17 mouse cellular contexts compared by ENCODE assay signal in genomic region chr13:103082891-103083290, GRCm38 (mm10).
DNase-seq lines count a peak whose midpoint lies in the region.
"Had no signal": no experiment of that assay in that cellular context is flagged by ENCODE, and none has a peak within 500 bp of the region (broad histone marks: within the 10 kb centered on the region; RNA-seq: fewer than 3 reads in every experiment).

No protein-coding gene starts in this region.

- no peak overlapping the region for H3K4me3 ChIP-seq in heart, embryonic 10.5 days
- H3K4me3 ChIP-seq: hindbrain, embryonic 12.5 days; intestine, embryonic 15.5 days; layer of hippocampus, adult 2 months; midbrain, embryonic 15.5 days had no signal

- no peaks in the 10 kb centered on the region; the same call in 1 of the 2 replicates for H3K36me3 ChIP-seq in heart, embryonic 10.5 days
- H3K36me3 ChIP-seq: hindbrain, embryonic 12.5 days; intestine, embryonic 15.5 days; midbrain, embryonic 15.5 days had no signal

- peak; percentile 20 for DNase-seq in kidney, postnatal 4 days
- DNase-seq in kidney, postnatal 25 days = no peak
- DNase-seq in heart, adult 18-20 months = peak; percentile 37 to 58
- DNase-seq in heart, embryonic 10.5 days (ENCODE audit: low spot score) = no peak
- DNase-seq in heart, postnatal 4 days = peak; percentile 40
- DNase-seq in right cerebral cortex, postnatal 36 days (ENCODE audit: low spot score in 2 of 2) = no peak
- DNase-seq in B cell, adult 2 months = no peak
- no peak for DNase-seq in layer of hippocampus, adult 9-10 months (ENCODE audit: low spot score)
- DNase-seq: adrenal gland, postnatal 10 days; cerebellum, adult 9-10 months; gastrocnemius, postnatal 25 days; thymus, postnatal 36 days had no signal

- WGBS in heart, embryonic 10.5 days = 72% methylated on average over 6 of the region's 6 CpGs

- H3K4me1 ChIP-seq in heart, embryonic 10.5 days = peaks cover 62% of the 10 kb centered on the region
- H3K4me1 ChIP-seq: hindbrain, embryonic 12.5 days; intestine, embryonic 15.5 days; midbrain, embryonic 15.5 days had no signal

- no peaks in the 10 kb centered on the region for H3K27me3 ChIP-seq in heart, embryonic 10.5 days (ENCODE audit: insufficient read depth, poor library complexity, severe bottlenecking)
- H3K27me3 ChIP-seq: CH12.LX; hindbrain, embryonic 12.5 days; intestine, embryonic 15.5 days; midbrain, embryonic 15.5 days had no signal

- H3K9me3 ChIP-seq in heart, embryonic 10.5 days = no peaks in the 10 kb centered on the region
- H3K9me3 ChIP-seq: hindbrain, embryonic 12.5 days; intestine, embryonic 15.5 days; midbrain, embryonic 15.5 days had no signal

- peak overlapping the region; percentile 62 for H3K27ac ChIP-seq in heart, embryonic 10.5 days
- H3K27ac ChIP-seq: hindbrain, embryonic 12.5 days; intestine, embryonic 15.5 days; layer of hippocampus, adult 2 months; midbrain, embryonic 15.5 days had no signal

Comparison
In these comparisons a context has a peak if more than half of its experiments do, and no peak if none do; other contexts are left out.
1. DNase-seq: peak in kidney, postnatal 4 days (2 of 2), heart, adult 18-20 months (2 of 2) and heart, postnatal 4 days (single experiment); none in kidney, postnatal 25 days (0 of 2), heart, embryonic 10.5 days (single experiment), right cerebral cortex, postnatal 36 days (0 of 2), B cell, adult 2 months (0 of 2) and layer of hippocampus, adult 9-10 months (single experiment).